Comparison of ENCODE assay signal across 8 mouse cellular contexts in genomic region chr4:63307175-63308062, GRCm38 (mm10). TPM values are rescaled to one million over a fixed set of nuclear protein-coding genes. Genes with fewer than 3 reads are reported as not detected.
DNase-seq lines count a peak whose midpoint lies in the region; ATAC-seq and TF ChIP-seq lines count a peak whose summit lies in the region.

No protein-coding gene starts in this region.

- no peaks in the 10 kb centered on the region for H3K4me1 ChIP-seq in bone marrow, adult 2 months (ENCODE audit: control insufficient read depth, insufficient read depth, low read length)
- H3K4me1 ChIP-seq in embryonic facial prominence, embryonic 13.5 days: peaks cover 23% of the 10 kb centered on the region; the same call in 1 of the 2 replicates
- H3K4me1 ChIP-seq in kidney, embryonic 16.5 days (ENCODE audit: insufficient read depth, low read length): no peaks in the 10 kb centered on the region

- H3K4me3 ChIP-seq in bone marrow, adult 2 months (replicated peaks; ENCODE audit: control insufficient read depth, low read depth, low read length): no peak overlapping the region
- H3K4me3 ChIP-seq in embryonic facial prominence, embryonic 13.5 days: no peak overlapping the region
- H3K4me3 ChIP-seq in kidney, embryonic 16.5 days (ENCODE audit: low read length): no peak overlapping the region

- DNase-seq in 3134 (ENCODE audit: extremely low read depth, insufficient read length, low spot score): peak; percentile 58
- DNase-seq in heart, adult 9 months (ENCODE audit: low spot score in 2 of 2): peak; percentile 63 to 84
- DNase-seq in liver: peak; percentile 83
- peak; percentile 80 for DNase-seq in naive thymus-derived CD4-positive, alpha-beta T cell, adult 2 months (ENCODE audit: low read depth)
- peak; percentile 66 to 69 for DNase-seq in spleen, postnatal 36 days (ENCODE audit: low spot score in 2 of 2)

- peak; percentile 72 for TF ChIP-seq CTCF in bone marrow, adult 2 months (IDR thresholded peaks at IDR 0.05; ENCODE audit: control insufficient read depth, insufficient read depth, low read length)

- H3K4me2 ChIP-seq in embryonic facial prominence, embryonic 13.5 days: no peak overlapping the region
- no peak overlapping the region for H3K4me2 ChIP-seq in kidney, embryonic 16.5 days (replicated peaks; ENCODE audit: low read depth, low read length)

- no peak for TF ChIP-seq POLR2A in bone marrow, adult 2 months (IDR thresholded peaks at IDR 0.05; ENCODE audit: borderline replicate concordance, control insufficient read depth, low read depth, low read length)

- H3K9me3 ChIP-seq in embryonic facial prominence, embryonic 13.5 days: no peaks in the 10 kb centered on the region
- no peaks in the 10 kb centered on the region for H3K9me3 ChIP-seq in kidney, embryonic 16.5 days (ENCODE audit: low read length)

- peak; percentile 44; the same call in 1 of the 2 replicates for ATAC-seq in embryonic facial prominence, embryonic 13.5 days (ENCODE audit: insufficient number of reproducible peaks, insufficient read depth, low FRiP score, low TSS enrichment, low read depth)
- peak; percentile 57 for ATAC-seq in kidney, embryonic 16.5 days (ENCODE audit: low FRiP score, low TSS enrichment)

- H3K9ac ChIP-seq in embryonic facial prominence, embryonic 13.5 days: no peak overlapping the region
- no peak overlapping the region for H3K9ac ChIP-seq in kidney, embryonic 16.5 days (replicated peaks; ENCODE audit: low read length)

- 32% methylated on average over 21 of the region's 21 CpGs for WGBS in bone marrow, adult 2 months
- WGBS in embryonic facial prominence, embryonic 13.5 days: 33% methylated on average over 21 of the region's 21 CpGs
- WGBS in kidney, embryonic 16.5 days: 30% methylated on average over 21 of the region's 21 CpGs

- H3K27ac ChIP-seq in bone marrow, adult 2 months (ENCODE audit: control insufficient read depth, insufficient read depth, low read depth, low read length, poor library complexity): no peak overlapping the region
- H3K27ac ChIP-seq in embryonic facial prominence, embryonic 13.5 days: no peak overlapping the region
- no peak overlapping the region for H3K27ac ChIP-seq in kidney, embryonic 16.5 days (ENCODE audit: low read length)

- no peaks in the 10 kb centered on the region for H3K27me3 ChIP-seq in embryonic facial prominence, embryonic 13.5 days
- no peaks in the 10 kb centered on the region for H3K27me3 ChIP-seq in kidney, embryonic 16.5 days (ENCODE audit: insufficient read depth, low read length)

- peaks cover 86% of the 10 kb centered on the region for H3K36me3 ChIP-seq in embryonic facial prominence, embryonic 13.5 days
- H3K36me3 ChIP-seq in kidney, embryonic 16.5 days (ENCODE audit: insufficient read depth, low read length): peaks cover 9% of the 10 kb centered on the region

RNA-seq across cellular contexts. Expression of gene Orm1, which starts 36.9 kb away (rescaled TPM):
- 13.2 and 43.2 TPM in 2 replicates for polyA plus RNA-seq in bone marrow, adult 2 months (2011; ENCODE audit: insufficient read depth, insufficient read length, low replicate concordance, missing spikeins)
- not detected in 2 replicates for polyA plus RNA-seq in embryonic facial prominence, embryonic 13.5 days (2015; fragmentation: Nextera tagmentation; extraction: Ambion mirVana)
- polyA plus RNA-seq in kidney, embryonic 16.5 days (2015; fragmentation: Nextera tagmentation; extraction: Ambion mirVana): not detected in 2 replicates

RNA-seq across cellular contexts. Expression of gene Orm3, which starts 48.5 kb away (rescaled TPM):
- polyA plus RNA-seq in bone marrow, adult 2 months (2011; ENCODE audit: insufficient read depth, insufficient read length, low replicate concordance, missing spikeins): not detected in 2 replicates
- not detected in 2 replicates for polyA plus RNA-seq in embryonic facial prominence, embryonic 13.5 days (2015; fragmentation: Nextera tagmentation; extraction: Ambion mirVana)
- not detected in 2 replicates for polyA plus RNA-seq in kidney, embryonic 16.5 days (2015; fragmentation: Nextera tagmentation; extraction: Ambion mirVana)

RNA-seq across cellular contexts. Expression of gene Orm2, which starts 54.8 kb away (rescaled TPM):
- polyA plus RNA-seq in bone marrow, adult 2 months (2011; ENCODE audit: insufficient read depth, insufficient read length, low replicate concordance, missing spikeins): not detected in 2 replicates
- polyA plus RNA-seq in embryonic facial prominence, embryonic 13.5 days (2015; fragmentation: Nextera tagmentation; extraction: Ambion mirVana): not detected in 2 replicates
- not detected in 2 replicates for polyA plus RNA-seq in kidney, embryonic 16.5 days (2015; fragmentation: Nextera tagmentation; extraction: Ambion mirVana)

Comparison
In these comparisons a context has a peak if more than half of its experiments do, and no peak if none do; other contexts are left out.
1. RNA of gene Orm1, which starts 36.9 kb away (polyA plus RNA-seq): 13.2 to 43.2 TPM in bone marrow, adult 2 months; not detected in embryonic facial prominence, embryonic 13.5 days and not detected in kidney, embryonic 16.5 days; every median in the first group is over 10 times any median in the second.
2. Peak in every context shown above with its lines, with median percentiles within 50 percentile points of each other: DNase-seq.